Mouse (Mus musculus): ENCODE results near the gene Fgg.

GRCm38 (mm10) chr3:83004801-83005200 lies 2.7 kb upstream of the Fgg start:
- TF ChIP-seq POLR2A (IDR thresholded peaks at IDR 0.05; ENCODE audit: borderline replicate concordance, extremely low read depth, low read depth, low read length) (no peak), CTCF (IDR thresholded peaks at IDR 0.05; ENCODE audit: insufficient read depth, low read length) (no peak)

All from lung, adult 2 months (tissue).